Mouse (Mus musculus): ENCODE data around the gene Nbea.

DNA sequence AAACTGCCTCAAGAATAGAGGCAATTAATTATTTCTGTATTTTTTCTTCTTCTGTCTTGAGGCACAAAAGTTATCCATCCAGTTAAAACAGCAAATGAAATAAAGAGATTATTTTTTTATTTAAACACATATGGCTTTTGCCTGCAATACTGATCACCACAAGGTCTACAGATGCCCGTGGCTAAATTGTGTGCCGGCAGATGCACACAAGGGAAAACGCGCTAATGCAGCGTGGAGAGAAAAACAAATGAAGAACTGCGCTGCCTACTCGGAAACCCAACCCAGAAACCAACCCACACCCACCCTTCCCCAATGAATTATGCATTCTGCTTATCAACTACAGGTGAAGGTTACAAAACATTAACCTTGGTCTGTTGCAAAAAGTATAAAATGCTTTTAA, 408.3 kb downstream of the Nbea start:
- TF ChIP-seq CHD2 (IDR thresholded peaks at IDR 0.05; ENCODE audit: low read depth, low read length) (no peak), ZNF384 (IDR thresholded peaks at IDR 0.05; ENCODE audit: low read depth, low read length) (no peak), MAFK (IDR thresholded peaks at IDR 0.05; ENCODE audit: insufficient read depth, low read depth, low read length) (no peak)

Data from ES-E14 (cell line).